Mouse (Mus musculus) liver, adult 2 months (tissue): ENCODE results near the gene Diexf.

Experiments
- CTCF ChIP-seq: fragments of 200-500 bp; IDR thresholded peaks from 2 replicates; pipeline ENCODE4 v1.5.1; 2011; ENCODE audit warnings: low read depth, low read length, control low read depth
- POLR2A ChIP-seq: fragments of 200-500 bp; IDR thresholded peaks from 2 replicates; pipeline ENCODE4 v1.6.1; 2011; ENCODE audit warnings: low read length, control low read depth; ENCODE audit not compliant: insufficient read depth; ENCODE audit errors: extremely low read depth

DNA sequence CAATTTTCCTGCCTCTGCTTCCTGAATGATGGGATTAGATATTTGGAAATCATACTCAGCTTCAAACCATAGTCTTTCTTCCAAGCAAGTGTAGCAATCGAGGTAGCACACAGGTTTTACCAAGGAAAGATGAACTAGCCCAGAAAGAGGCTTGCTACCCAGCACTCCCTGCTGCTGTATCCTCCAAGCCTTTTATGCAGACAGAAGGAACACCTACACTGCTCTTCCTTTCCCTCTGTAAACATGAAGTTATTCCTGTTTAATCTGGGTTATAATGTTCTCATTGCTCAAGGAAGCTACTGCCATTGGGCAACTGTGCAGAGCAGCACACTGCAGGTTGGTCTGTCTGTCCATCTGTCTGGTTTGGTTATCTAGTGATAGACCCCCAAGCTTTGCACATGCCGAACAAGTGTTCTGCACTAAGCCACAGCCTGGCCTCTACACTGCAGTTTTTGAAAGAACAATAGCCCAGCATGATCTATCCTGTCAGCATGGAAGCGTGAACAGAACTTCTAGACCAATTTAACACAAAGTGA, 87.2 kb downstream of the Diexf start:
- TF ChIP-seq POLR2A: no peak
- TF ChIP-seq CTCF: no peak
